Mouse (Mus musculus) testis, adult 2 months (tissue): ENCODE measurements around the gene Zmiz1.

Experiments used
- CTCF ChIP-seq: fragments of 200-500 bp; IDR thresholded peaks from 2 replicates; pipeline ENCODE4 v1.5.1; 2012; ENCODE audit warnings: low read depth, mild to moderate bottlenecking, inconsistent platforms, low read length, moderate library complexity; ENCODE audit not compliant: control insufficient read depth, insufficient read depth, insufficient replicate concordance
- POLR2A ChIP-seq: fragments of 200-500 bp; IDR thresholded peaks from 2 replicates; pipeline ENCODE4 v1.6.1; 2012; ENCODE audit warnings: low read depth, mild to moderate bottlenecking, inconsistent platforms, low read length, moderate library complexity; ENCODE audit not compliant: control insufficient read depth

DNA sequence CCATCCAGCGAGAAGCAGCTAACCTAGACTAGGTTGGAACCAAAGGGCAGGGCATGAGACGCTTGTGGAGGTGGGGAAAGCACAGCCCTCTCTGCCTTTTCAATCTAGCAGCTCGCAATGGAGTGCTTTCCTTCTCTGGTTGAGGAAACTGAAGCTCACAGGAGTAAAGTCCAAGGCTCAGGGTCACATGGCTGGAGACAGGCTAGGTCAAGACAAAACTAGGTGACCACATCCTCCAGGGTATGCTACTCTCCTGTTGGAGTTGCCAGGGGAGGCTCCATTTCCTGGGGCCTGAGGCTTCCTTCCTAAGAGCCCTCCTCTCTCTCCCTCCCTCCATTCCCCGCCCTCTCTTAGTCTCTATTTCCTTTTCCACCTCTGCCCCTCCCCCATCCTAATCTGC lies 135.6 kb downstream of the Zmiz1 start:
- no peak for TF ChIP-seq CTCF
- no peak for TF ChIP-seq POLR2A
